12 mouse cellular contexts compared by ENCODE assay signal in genomic region chr13:10344362-10344761, GRCm38 (mm10). TPM values are rescaled to one million over a fixed set of nuclear protein-coding genes. Genes with fewer than 3 reads are reported as not detected.
DNase-seq lines count a peak whose midpoint lies in the region; ATAC-seq and TF ChIP-seq lines count a peak whose summit lies in the region.
"Had no signal": no experiment of that assay in that cellular context is flagged by ENCODE, and none has a peak within 500 bp of the region (broad histone marks: within the 10 kb centered on the region; RNA-seq: fewer than 3 reads in every experiment).

No protein-coding gene starts in this region.

- TF ChIP-seq EP300 in liver, postnatal 0 days (IDR thresholded peaks at IDR 0.05; ENCODE audit: low read depth): no peak

- H3K36me3 ChIP-seq in liver, postnatal 0 days (replicated peaks; ENCODE audit: insufficient read depth, low read length): no peaks in the 10 kb centered on the region
- no peaks in the 10 kb centered on the region for H3K36me3 ChIP-seq in liver, embryonic 11.5 days (ENCODE audit: control insufficient read depth, insufficient read depth, low read length)
- no peaks in the 10 kb centered on the region for H3K36me3 ChIP-seq in ES-E14 (ENCODE audit: control insufficient read depth, insufficient read depth, low read length, poor library complexity, severe bottlenecking)
- H3K36me3 ChIP-seq in splenic B cell, adult 2 months (ENCODE audit: control insufficient read depth, insufficient read depth, low read length, poor library complexity, severe bottlenecking): no peaks in the 10 kb centered on the region
- H3K36me3 ChIP-seq: neural tube, embryonic 15.5 days had no signal

- no peaks in the 10 kb centered on the region for H3K9me3 ChIP-seq in liver, postnatal 0 days (ENCODE audit: low read length)
- H3K9me3 ChIP-seq in liver, embryonic 11.5 days (ENCODE audit: control insufficient read depth, low read length): no peaks in the 10 kb centered on the region
- H3K9me3 ChIP-seq in ES-E14 (ENCODE audit: control insufficient read depth, insufficient read depth, low read depth, low read length): no peaks in the 10 kb centered on the region
- H3K9me3 ChIP-seq: neural tube, embryonic 15.5 days had no signal

- H3K4me1 ChIP-seq in liver, postnatal 0 days (ENCODE audit: insufficient read depth): no peaks in the 10 kb centered on the region
- no peaks in the 10 kb centered on the region for H3K4me1 ChIP-seq in liver, embryonic 11.5 days (replicated peaks; ENCODE audit: control insufficient read depth, insufficient read depth, low read length)
- no peaks in the 10 kb centered on the region for H3K4me1 ChIP-seq in ES-E14 (ENCODE audit: control insufficient read depth in 2 of 2, insufficient read depth in 2 of 2, low read length in 2 of 2, poor library complexity in 1 of 2)
- H3K4me1 ChIP-seq: neural tube, embryonic 15.5 days had no signal

- in situ Hi-C loops in ES-E14 (cut with MboI; ENCODE audit: low sequenced_read_pairs in 2 of 2, unreplicated experiment in 2 of 2): loop anchor here in 1 of 2 experiments (25.0 kb wide), 1 partner anchor 457 kb away; no protein-coding TSS in a partner anchor

- TF ChIP-seq CTCF in liver, postnatal 0 days (IDR thresholded peaks at IDR 0.05; ENCODE audit: low read depth): peak; percentile 38

- no peak for DNase-seq in liver, postnatal 0 days
- DNase-seq in liver, embryonic 11.5 days (ENCODE audit: low spot score): no peak
- DNase-seq in ES-E14 (ENCODE audit: low read depth, low spot score) (peak; percentile 11), adipocyte (ENCODE audit: low spot score) (peak; percentile 2)
- DNase-seq in splenic B cell, adult 2 months (ENCODE audit: low read depth, low spot score): peak; percentile 63
- DNase-seq in adrenal gland, postnatal 25 days: no peak
- no peak for DNase-seq in cerebellum, adult 9-11 months
- DNase-seq: cerebellum, adult 11-12 months; heart, postnatal 14 days; kidney, postnatal 4 days had no signal

- no peaks in the 10 kb centered on the region for H3K27me3 ChIP-seq in liver, postnatal 0 days (ENCODE audit: insufficient read depth, low read length)
- H3K27me3 ChIP-seq in liver, embryonic 11.5 days (replicated peaks; ENCODE audit: control insufficient read depth, insufficient read depth, low read length): no peaks in the 10 kb centered on the region
- no peaks in the 10 kb centered on the region for H3K27me3 ChIP-seq in splenic B cell, adult 2 months (ENCODE audit: control insufficient read depth, insufficient read depth, low read length, poor library complexity, severe bottlenecking)
- H3K27me3 ChIP-seq: neural tube, embryonic 15.5 days had no signal

- H3K9ac ChIP-seq in liver, postnatal 0 days (replicated peaks): no peak overlapping the region
- H3K9ac ChIP-seq in liver, embryonic 11.5 days (ENCODE audit: low read depth, low read length): no peak overlapping the region
- no peak overlapping the region for H3K9ac ChIP-seq in ES-E14 (ENCODE audit: insufficient read depth, low read depth, low read length, poor library complexity, severe bottlenecking)
- H3K9ac ChIP-seq: neural tube, embryonic 15.5 days had no signal

- no peak overlapping the region for H3K27ac ChIP-seq in liver, postnatal 0 days (ENCODE audit: low read depth)
- no peak overlapping the region for H3K27ac ChIP-seq in liver, embryonic 11.5 days (ENCODE audit: low read depth, low read length)
- no peak overlapping the region for H3K27ac ChIP-seq in ES-E14 (ENCODE audit: insufficient read depth, low read depth, low read length, poor library complexity, severe bottlenecking)
- H3K27ac ChIP-seq: neural tube, embryonic 15.5 days had no signal

- 50% methylated on average over 5 of the region's 5 CpGs for WGBS in liver, postnatal 0 days (ENCODE audit: insufficient replicate concordance)
- WGBS in liver, embryonic 11.5 days: 62% methylated on average over 5 of the region's 5 CpGs

- H3K4me2 ChIP-seq in liver, postnatal 0 days (ENCODE audit: low read depth, low read length): no peak overlapping the region
- H3K4me2 ChIP-seq in liver, embryonic 11.5 days: no peak overlapping the region
- H3K4me2 ChIP-seq: midbrain, embryonic 11.5 days; neural tube, embryonic 15.5 days had no signal

- no peak overlapping the region for H3K4me3 ChIP-seq in liver, postnatal 0 days (ENCODE audit: low read depth, low read length)
- H3K4me3 ChIP-seq in liver, embryonic 11.5 days (ENCODE audit: low read depth, low read length): no peak overlapping the region
- no peak overlapping the region for H3K4me3 ChIP-seq in ES-E14 (ENCODE audit: insufficient read depth in 1 of 2, low read depth in 1 of 2, low read length in 2 of 2, poor library complexity in 1 of 2, severe bottlenecking in 1 of 2)
- H3K4me3 ChIP-seq: neural tube, embryonic 15.5 days had no signal

- no peak for ATAC-seq in liver, postnatal 0 days
- no peak for ATAC-seq in liver, embryonic 11.5 days (replicated peaks; ENCODE audit: low FRiP score)

TF ChIP-seq in ES-E14, 5 proteins besides CTCF, POLR2A, EP300 and RAD21:
- TF ChIP-seq MAFK (IDR thresholded peaks at IDR 0.05; ENCODE audit: insufficient read depth, low read depth, low read length) (no peak), ZNF384 (IDR thresholded peaks at IDR 0.05; ENCODE audit: low read depth, low read length) (peak; percentile 93)

RNA-seq across cellular contexts. Expression of gene Chrm3, which starts 16.3 kb away (rescaled TPM):
- polyA plus RNA-seq in liver, postnatal 0 days (2015; fragmentation: Nextera tagmentation; extraction: Ambion mirVana): not detected in 2 replicates
- 0.22 and 0.58 TPM in 2 replicates for polyA plus RNA-seq in liver, embryonic 11.5 days (2014; fragmentation: Nextera tagmentation; extraction: Ambion mirVana)
- 2.7 and 3.3 TPM in 2 replicates for total RNA-seq in ES-E14 (2012; rRNA removed)
- total RNA-seq in adrenal gland, postnatal 25 days (2021): 5.7 and 6.7 TPM in 2 replicates

Comparison
In these comparisons a context has a peak if more than half of its experiments do, and no peak if none do; other contexts are left out.
1. DNase-seq: peak in ES-E14 (single experiment), adipocyte (single experiment) and splenic B cell, adult 2 months (single experiment); none in liver, postnatal 0 days (single experiment), liver, embryonic 11.5 days (single experiment), adrenal gland, postnatal 25 days (single experiment) and cerebellum, adult 9-11 months (single experiment).